Mouse (Mus musculus): Measurements from ENCODE around the gene 2210011C24Rik.

The 2210011C24Rik gene

DNA sequence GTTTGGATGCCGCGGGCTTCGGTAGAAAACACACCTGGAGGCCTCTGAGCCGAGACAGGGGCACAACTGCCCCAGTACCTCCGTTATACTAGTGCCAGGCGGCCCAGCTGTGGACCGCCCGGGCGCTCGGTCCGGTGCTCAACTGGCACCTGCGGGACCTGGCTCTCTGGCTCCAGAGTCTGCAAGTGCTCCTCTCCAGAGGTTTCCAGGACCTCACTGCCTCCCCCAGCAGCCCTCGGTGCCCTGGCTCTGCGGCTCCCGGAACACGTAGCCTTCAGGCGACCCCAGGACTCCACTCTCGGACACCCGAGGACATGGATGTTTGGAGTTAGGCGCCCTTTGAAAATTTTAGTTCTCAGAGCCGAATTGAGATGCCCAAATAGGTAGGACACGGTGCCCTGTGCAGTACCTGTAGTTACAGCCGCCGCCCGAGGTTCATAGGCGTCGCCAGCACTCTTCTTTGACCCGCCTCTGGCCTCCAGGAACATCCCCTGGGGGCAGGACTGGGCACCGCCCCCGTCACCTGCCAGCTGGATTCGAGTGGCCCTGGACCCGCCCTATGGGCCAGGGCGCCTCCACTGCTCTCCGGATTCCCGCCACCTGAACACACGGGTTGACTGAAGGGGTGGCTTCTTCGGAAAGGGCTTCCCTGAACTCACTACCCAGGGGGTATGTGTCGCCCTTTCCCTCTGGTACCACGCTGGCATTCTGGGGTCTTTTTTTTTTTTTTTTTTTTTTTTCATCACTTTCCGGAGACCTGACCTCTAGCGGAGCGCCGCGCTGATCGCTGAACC lies at the start of gene 2210011C24Rik:
2210011C24Rik (minus strand) TSS at position 467 of the 794 bp plus-strand sequence.
- no peak for DNase-seq (ENCODE audit: extremely low read depth, insufficient read length, low spot score)

DNA sequence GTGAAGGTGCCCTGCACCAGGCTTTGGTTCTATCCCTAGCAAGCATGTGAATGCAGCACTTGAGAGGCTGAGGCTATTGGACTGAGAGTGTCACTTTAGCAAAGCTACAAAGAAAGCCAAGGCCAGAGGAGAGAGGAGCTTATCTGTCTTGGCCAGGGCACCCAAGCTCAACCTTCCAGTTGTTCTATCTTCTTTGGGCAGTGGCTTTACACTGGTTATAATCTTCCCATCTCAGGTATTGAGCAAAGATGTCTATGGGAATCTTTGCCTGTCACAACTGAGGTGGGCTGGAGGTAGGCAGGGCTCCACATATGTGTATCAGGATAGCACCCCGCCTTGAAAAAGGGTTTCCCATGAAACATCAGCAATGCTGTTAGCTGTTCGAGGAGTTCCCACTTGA lies 48.3 kb upstream of the 2210011C24Rik start:
- DNase-seq (ENCODE audit: extremely low read depth, insufficient read length, low spot score), result no peak

DNA sequence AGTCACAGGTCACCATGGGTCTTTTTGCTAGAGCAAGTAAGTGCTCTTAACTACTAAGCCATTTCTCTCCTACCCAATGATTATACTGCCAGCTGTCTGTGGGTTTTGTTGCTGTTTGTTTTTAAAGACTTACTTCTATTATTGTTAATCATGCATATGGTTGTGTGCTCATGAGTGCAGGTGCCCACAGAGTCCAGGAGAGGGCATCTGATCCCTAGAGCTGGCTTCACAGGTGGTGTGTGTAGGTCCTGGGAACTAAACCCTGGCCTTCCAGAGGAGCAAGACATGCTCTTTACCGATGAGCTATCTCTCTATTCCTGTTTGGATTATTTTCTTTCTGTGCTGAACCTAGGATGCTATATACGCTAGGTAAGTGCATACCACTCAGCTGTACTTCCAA lies 47.3 kb upstream of the 2210011C24Rik start:
- DNase-seq (ENCODE audit: extremely low read depth, insufficient read length, low spot score), result no peak

DNA sequence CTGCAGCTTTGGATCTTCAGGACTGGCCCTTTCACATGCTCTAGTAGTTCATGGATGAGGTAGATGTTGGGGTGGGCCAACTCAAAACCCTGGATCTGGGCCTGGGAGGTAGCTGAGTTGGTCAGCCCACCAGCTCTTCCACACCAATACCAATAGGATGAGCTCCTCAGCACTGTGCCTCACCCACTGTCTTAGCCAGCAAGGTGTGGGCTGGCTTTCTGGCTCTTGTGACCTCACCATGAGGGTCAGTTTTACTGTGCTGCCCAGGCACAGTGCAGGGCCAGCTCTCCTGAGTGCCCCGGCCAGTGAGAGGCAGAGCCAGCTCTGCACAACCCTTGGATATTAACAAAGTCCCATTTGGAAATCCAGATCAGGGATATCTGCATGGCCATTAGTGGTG lies 45.9 kb upstream of the 2210011C24Rik start:
- DNase-seq (ENCODE audit: extremely low read depth, insufficient read length, low spot score), result no peak

DNA sequence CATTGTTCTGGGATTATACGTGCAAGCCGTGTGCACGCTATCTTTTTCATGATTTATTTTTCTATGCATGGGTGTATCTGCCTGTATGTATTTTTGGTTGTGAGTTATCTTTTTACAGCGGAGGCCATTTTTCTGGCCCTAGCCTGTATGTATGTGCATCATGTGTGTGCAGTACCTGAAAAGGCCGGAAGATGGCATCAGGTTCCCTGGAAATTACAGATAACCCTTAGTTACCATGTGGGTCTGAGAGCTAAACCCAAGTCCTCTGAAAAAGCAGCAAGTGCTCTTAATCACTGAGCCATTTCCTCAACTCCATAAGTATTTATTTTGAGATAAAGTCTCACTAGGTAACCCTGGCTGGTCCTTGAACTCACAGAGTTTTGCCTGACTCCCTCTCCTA lies 41.3 kb upstream of the 2210011C24Rik start:
- no peak for DNase-seq (ENCODE audit: extremely low read depth, insufficient read length, low spot score)

DNA sequence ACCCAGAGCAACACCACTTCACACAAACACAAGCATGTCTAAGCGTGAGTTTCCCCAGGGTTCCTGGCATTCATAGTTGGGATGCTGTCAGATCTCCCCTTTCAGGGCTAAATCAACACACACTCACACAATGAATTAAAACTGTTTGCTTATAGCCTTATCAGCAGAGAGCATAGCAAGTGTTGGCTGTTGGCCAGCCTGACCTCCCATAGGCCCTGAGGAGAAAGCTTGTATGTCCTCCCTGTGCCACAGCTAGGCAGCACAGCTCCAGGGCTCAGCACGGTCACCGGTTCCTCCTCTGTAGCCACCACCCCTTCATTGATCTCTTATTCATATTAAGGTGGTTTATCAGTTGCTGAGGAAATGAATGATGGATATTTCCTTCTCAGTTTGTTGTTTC lies 40.8 kb upstream of the 2210011C24Rik start:
- no peak for DNase-seq (ENCODE audit: extremely low read depth, insufficient read length, low spot score)

DNA sequence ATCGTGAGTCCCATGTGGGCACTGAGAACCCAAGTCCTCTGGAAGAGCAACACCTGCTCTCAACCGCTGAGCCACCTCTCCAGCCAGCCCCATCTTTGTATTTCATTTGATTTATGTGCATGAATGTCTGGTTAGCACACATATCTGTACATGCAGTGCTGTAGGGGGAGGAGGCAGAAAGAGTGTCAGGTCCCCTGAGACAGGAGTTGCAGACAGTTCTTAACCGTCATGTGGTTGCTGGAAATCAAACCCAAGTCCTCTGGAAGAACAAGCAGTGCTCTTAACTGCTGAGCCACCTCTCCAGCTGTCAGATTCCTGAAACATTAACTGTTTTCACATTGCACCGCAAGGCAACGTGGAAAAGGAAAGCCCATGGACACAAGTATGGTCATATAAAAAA lies 36.2 kb upstream of the 2210011C24Rik start:
- no peak for DNase-seq (ENCODE audit: extremely low read depth, insufficient read length, low spot score)

DNA sequence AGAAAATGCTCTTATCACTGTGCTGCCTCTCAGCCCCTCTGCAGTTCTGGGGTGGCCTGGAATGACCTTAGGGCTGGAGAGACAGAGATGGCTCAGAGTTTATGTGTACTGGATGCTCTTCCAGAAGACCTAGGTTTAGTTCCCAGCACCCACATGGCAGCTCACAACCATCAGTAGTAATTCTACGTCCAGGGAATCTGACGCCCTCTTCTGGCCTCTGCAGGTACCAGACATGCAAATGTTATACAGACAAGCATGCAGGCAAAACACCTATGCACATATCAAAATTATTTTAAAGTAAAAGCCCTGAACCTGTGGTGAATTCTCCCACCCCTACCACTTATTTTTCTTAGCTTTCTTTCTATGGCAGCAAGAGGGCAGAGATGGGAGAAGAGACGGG lies 34.5 kb upstream of the 2210011C24Rik start:
- DNase-seq (ENCODE audit: extremely low read depth, insufficient read length, low spot score), result no peak

DNA sequence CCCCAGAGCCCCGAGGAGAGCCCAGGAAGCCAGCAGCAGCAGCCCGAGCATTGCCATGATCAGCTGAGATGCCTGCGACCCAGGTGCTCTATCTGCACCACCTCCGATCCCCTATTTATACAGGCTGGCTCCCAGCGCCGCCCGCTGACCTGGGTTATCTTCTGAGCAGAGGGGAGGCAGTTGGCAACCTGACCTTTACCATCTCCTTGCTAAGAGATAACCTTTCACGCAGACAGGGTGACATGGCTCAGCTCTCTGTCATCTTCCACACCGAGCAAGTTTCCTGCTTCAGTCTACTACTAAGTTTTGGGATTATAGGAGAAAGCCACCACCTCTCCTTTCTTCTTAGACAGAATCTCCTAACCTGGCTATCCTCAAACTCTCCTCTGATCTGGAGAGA lies 32.9 kb upstream of the 2210011C24Rik start, which contains the start of gene Rln3:
Rln3 (minus strand) TSS at position 101 of the 400 bp plus-strand sequence.
- no peak for DNase-seq (ENCODE audit: extremely low read depth, insufficient read length, low spot score)

DNA sequence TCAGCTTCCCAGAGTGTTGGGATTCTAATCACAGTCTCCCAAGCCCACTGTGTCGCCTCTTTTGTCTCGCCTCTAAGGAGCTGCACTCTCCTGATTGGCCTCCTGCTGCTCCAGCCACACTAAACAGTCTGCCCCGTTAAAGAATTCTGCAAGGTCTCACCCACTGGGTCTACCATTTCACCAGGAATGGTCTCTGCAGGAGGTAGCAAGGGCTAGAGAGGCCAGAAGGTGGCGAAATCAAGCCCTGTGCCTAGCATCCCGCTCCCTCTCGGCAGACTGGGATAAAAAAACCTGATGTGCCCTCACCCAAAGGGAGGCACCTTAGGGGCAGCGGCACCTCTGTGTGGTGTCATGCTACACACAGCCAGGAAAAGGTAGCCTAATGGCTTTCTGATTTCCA lies 32.1 kb upstream of the 2210011C24Rik start:
- DNase-seq (ENCODE audit: extremely low read depth, insufficient read length, low spot score), result no peak

DNA sequence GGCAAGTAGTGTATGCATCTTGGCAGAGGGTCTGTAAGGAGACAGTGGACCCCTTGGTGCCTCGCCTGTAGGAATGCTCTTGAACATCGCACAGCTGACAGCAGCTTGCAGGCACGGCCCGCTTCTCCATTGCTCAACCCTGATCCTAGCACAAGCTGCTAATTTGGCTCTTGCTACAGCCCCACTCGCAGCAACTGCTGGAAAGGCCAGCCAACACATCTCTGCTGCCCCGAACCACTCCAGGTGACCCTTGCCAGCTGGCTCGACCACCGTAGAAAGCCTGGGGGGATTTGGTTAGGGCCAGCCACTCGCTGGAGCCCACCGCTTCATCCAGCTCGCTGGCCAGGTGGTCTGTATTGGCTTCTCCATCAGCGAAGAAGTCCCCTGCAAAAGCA lies 31.0 kb upstream of the 2210011C24Rik start:
- no peak for DNase-seq (ENCODE audit: extremely low read depth, insufficient read length, low spot score)

DNA sequence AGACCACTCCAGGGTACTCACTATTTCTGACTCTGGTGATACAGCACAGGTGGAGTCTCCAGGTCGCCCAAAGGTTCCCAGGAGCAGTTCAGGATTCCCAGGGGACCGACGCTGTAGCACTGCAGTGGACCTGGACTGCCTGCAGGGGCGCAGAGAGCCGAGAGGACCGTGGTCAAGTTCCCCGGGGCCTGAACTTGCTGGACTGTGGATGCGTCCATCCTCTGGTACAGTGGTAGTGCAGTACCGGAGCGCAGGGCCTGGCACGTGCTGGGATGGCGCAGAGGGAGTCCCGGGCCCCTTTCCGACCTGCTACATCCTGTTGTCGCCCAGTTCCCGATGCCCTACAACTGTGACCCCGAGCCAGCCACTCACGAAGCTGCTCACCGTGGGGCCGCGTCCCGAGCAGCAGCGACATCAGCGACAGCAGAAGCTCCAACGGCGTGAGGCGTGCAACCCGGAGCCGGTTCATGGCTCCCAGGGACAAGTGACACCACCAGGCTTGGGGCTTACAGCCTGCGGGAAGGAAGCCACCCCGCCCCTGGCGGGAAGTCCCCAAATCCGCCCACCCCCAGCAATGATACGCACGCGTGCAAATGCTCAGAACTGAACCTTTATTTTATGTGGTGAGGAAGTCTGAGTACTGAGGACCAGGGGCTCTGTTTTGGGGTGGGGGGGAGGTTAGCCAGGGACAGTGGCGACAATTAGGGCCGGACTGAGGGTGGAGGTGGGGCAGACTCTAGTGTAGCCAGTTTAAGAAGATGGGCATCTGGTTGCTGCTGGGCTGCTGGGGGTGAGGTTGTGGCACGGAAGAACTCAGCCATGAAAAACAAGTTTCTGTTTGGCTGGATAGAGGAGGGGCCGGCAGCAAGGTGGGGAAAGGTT lies 30.3 kb upstream of the 2210011C24Rik start, which contains the start of gene Il27ra:
Il27ra (minus strand) TSS at position 524 of the 882 bp plus-strand sequence.
- no peak for DNase-seq (ENCODE audit: extremely low read depth, insufficient read length, low spot score)

DNA sequence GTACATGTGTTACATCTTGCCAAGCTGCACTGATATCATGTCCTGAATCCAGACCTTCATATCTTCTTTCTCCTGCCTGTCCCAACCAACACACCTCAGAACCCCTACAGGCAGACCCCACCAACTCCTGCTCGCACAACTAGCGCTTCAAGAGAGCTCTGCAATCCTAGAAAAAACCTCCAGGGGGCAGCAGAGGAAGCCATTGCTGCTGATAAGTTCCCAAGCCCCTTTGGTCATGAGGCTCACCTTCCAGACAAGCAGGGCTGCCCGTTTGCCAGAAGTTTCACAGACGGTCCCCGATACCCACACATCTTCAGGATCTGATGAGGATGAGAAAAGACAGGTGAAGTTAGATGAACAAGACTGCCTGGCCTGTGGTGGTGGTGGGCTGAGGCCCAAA lies 27.1 kb upstream of the 2210011C24Rik start:
- no peak for DNase-seq (ENCODE audit: extremely low read depth, insufficient read length, low spot score)

DNA sequence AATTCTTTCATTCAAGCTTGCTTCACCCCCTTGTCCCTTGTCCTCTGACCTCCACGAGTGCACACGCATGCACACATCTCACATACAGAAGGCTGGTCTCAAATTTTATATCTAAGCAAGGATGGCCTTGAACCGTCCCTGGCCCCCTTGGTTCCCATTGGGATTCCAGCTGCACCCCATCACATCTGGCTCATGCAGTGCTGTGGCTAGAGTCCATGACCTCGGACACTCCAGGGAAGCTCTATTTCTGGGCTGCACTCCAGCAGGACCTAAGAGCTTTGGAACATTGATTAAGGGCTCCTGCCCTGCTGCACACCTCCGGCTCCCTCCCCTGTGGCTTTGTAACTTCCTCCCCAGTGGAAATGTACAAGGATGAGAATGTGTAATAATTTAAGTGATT lies 26.0 kb upstream of the 2210011C24Rik start:
- DNase-seq (ENCODE audit: extremely low read depth, insufficient read length, low spot score), result no peak

DNA sequence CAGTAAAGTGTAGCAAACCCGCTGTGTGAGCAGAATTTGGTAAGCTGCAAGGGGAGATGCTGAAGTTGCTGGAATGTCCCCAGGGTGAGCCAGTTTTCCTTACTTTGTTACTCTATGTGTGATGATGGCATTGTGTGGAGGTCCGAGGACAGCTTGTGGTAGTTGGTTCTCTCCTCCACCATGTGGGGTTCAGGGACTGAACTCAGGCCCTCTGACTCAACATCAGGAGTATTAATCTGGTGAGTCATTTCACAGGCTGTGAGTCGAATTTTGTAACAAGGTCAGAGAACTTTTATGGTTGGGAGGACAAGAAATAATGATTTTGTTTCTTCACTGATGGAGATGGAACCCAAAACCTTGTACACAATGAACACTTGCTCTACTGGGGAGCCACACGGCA lies 20.8 kb upstream of the 2210011C24Rik start:
- DNase-seq (ENCODE audit: extremely low read depth, insufficient read length, low spot score), result peak; percentile 58

DNA sequence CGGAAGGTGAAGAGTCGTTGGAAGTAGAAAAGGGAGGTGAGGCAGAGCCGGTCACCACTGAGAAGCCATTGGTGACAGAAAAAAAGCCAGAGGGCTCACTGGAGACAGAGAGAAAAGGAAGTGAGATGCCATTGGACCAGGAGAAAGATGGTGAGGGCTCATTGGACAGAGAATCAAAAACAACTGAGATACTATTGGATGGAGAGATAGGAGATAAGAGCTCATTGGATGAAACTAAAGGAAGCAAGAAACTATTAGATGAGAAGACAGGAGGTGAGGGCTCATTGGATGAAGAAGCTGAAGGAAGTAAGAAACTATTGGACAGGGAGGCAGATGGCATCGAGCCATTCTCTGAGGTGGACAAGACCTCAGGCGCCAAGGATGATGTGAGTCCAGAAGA lies 17.3 kb upstream of the 2210011C24Rik start:
- DNase-seq (ENCODE audit: extremely low read depth, insufficient read length, low spot score), result no peak

DNA sequence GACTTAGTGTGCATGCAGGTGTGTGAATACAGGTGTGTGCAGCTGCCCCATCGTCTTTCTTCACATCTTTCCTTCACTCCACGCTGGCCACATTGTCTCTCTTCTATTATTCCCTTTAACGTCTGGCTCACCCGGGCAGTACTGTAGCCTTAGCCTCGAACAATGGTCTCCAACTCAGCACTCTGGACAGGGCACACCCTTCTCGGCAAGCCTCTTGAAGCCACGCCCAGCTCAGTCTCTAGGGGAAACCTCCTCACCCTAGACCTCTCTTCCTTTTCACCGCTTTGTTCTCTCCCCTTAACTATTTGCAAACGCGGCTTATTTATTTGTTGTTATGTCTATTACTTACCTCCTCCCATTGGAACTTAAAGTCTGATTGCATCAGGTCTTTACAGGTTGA lies 15.5 kb upstream of the 2210011C24Rik start:
- DNase-seq (ENCODE audit: extremely low read depth, insufficient read length, low spot score), result no peak

DNA sequence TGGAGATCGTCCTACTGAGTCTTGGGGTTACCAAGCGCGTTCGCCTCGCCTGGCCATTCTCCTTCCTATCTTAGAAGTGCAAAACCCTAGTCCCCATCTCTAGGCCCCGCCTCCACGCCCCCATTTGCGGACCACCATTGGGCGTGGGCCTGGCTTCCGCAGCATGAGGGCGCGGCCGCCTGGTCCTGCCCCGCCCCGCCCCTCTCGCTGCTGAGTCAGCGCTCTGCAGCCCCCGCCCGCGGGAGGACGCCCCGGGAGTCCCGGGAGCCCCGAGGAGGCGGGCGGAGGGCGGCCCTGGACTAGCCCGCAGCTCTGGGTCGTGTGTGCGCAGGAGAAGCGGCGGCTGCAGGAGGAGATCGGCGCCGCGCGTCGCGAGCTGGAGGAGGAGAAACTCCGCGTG lies 13.9 kb upstream of the 2210011C24Rik start:
- DNase-seq (ENCODE audit: extremely low read depth, insufficient read length, low spot score), result no peak

DNA sequence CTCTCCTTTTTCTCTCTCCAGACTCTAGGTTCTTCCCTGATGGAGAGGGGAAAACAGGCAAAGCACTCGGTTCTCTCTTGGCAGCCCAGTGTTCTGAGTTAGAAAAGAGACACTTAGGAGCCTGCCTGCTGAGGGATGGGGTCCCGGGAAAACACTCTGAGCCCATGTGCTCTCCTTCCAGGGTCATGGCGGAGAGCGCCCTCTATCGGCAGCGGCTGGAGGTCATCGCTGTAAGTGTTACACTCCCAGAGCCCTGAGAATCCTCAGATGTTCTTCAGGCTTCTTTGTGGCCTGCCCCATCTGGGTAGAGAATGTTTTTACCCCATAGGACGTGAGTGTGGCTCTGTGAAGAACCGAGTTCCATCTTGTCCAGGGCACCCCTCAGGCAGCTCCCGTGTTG lies 12.2 kb upstream of the 2210011C24Rik start:
- DNase-seq (ENCODE audit: extremely low read depth, insufficient read length, low spot score), result no peak

DNA sequence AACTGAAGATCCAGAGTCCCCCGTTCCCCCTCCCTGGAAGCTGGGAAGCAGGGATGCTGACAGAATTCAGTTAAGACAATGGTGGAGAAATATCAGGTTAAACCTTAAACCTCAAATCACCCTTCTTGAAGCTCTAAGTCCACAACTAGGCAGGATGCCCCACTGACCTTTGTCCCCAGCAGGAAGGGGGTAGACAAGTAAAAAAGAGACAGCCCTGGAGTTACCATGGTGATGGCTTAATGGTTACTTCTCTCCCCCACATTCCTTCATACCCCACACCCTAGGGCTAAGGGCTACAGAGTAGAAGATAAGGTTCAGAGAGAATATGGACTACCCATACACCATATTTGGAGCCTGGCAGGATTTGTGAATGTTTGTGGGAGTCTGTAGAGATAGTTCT lies 11.7 kb upstream of the 2210011C24Rik start:
- DNase-seq (ENCODE audit: extremely low read depth, insufficient read length, low spot score), result no peak

DNA sequence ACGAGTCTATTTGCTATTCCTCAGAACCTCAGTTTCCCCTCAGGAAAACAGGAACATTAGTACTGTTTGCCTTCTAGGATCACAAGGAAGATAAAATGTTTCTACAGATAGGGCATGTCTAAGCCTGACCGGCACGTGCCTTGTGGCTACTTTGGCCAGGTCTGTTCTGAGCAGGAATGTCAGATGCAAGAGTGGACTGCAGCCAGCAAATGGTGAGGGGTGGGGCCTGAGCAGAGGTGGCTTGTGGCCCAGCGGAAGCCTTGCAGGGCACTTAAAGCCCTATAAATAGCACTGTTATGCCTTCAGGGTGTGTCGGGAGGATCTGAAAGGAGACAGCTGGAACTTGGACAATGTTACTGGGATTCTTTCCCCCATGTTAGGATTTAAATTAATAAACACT lies 11.1 kb upstream of the 2210011C24Rik start:
- DNase-seq (ENCODE audit: extremely low read depth, insufficient read length, low spot score), result peak; percentile 84

DNA sequence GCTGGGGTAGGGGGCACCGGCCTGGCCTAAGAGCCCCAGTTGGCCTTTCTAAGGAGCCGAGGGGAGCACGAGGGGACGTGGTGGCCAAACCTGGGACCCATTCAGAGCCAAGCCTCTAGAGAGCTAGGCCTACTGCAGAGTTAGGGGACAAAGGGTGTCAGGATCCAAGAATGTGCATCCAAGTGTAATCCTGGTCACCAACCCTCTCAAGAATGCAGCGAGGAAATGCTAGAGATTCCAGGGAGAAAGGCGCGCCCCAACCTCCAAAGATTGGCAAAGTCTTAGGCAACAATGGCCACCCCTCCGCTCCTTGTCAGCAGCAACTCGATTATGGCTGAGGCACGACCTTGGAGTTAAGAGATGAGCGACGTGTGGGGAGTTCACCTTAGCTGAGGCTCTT lies 9.6 kb upstream of the 2210011C24Rik start:
- peak; percentile 48 for DNase-seq (ENCODE audit: extremely low read depth, insufficient read length, low spot score)

All from 3134 (cell line).